10 mouse cellular contexts compared by ENCODE assay signal in the genomic region with DNA sequence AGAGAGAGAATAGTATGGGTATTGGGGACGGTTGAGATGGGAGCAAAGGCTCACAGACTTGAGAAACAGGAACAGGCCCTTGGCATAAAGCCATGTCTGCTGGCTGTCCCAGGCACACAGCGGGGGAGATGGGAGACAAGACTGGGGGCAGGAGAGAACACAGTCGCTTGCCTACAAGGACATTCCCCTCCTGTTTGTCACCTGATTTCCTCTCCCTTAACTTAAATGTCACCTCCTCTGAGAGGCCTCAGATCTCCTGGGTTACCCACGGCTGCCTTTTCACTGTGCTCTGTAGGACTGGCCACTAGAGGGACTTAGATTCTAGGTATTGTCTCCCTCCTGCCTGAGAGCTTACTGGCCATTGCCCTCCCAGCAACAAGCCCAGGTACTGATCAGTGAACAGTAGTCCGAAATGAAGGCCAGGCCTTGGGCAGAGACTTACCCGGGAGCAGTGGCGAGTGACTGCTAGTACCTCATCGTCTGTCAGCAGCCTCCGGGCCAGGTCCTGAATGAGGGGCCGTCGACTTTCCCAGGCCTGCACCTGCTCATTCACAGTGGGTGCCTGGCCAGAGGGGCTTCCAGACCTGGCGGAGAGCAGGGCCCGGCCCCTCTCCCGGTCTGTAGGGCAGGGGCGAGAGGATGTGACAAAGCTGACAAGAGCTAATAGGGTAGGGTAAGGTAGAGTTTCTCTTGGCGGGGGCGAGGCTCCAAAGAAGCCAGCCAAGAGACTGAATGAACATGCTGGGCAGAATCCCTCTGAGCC. TPM values are rescaled to one million over a fixed set of nuclear protein-coding genes. Genes with fewer than 3 reads are reported as not detected.
DNase-seq lines count a peak whose midpoint lies in the region; ATAC-seq and TF ChIP-seq lines count a peak whose summit lies in the region.
"Had no signal": no experiment of that assay in that cellular context is flagged by ENCODE, and none has a peak within 500 bp of the region (broad histone marks: within the 10 kb centered on the region; RNA-seq: fewer than 3 reads in every experiment).

No protein-coding gene starts in this region.

- 56% methylated on average over 17 of the region's 17 CpGs for WGBS in kidney, embryonic 16.5 days

- peaks cover 10% of the 10 kb centered on the region; the same call in 1 of the 2 replicates for H3K36me3 ChIP-seq in kidney, embryonic 16.5 days (ENCODE audit: insufficient read depth, low read length)
- H3K36me3 ChIP-seq in ES-E14 (ENCODE audit: control insufficient read depth, insufficient read depth, low read length, poor library complexity, severe bottlenecking), result no peaks in the 10 kb centered on the region
- H3K36me3 ChIP-seq: liver, embryonic 15.5 days; stomach, embryonic 15.5 days had no signal

- peak; percentile 49 for DNase-seq in adrenal gland, postnatal 10 days
- no peak for DNase-seq in adrenal gland, adult 18-20 months (ENCODE audit: low spot score in 2 of 2)
- no peak for DNase-seq in kidney, adult 11 months
- no peak for DNase-seq in ES-E14 (ENCODE audit: low read depth, low spot score)
- peak; percentile 63 for DNase-seq in induced T-regulatory cell, adult 2 months (ENCODE audit: low read depth)

- in situ Hi-C loops in ES-E14 (cut with MboI; ENCODE audit: low sequenced_read_pairs in 2 of 2, unreplicated experiment in 2 of 2), result no loop called here

- peak overlapping the region; percentile 31 for H3K9ac ChIP-seq in kidney, embryonic 16.5 days (replicated peaks; ENCODE audit: low read length)
- 0 out of 2 replicates have a peak overlapping the region, but pooled peaks have one; percentile 33 for H3K9ac ChIP-seq in ES-E14 (ENCODE audit: insufficient read depth, low read depth, low read length, poor library complexity, severe bottlenecking)
- H3K9ac ChIP-seq: liver, embryonic 15.5 days; stomach, embryonic 15.5 days had no signal

- peaks cover 24% of the 10 kb centered on the region for H3K4me1 ChIP-seq in kidney, embryonic 16.5 days (ENCODE audit: insufficient read depth, low read length)
- H3K4me1 ChIP-seq in ES-E14 (ENCODE audit: control insufficient read depth in 2 of 2, insufficient read depth in 2 of 2, low read length in 2 of 2, poor library complexity in 1 of 2), result peaks cover 2 to 30% of the 10 kb centered on the region in 2 experiments; a peak in 2 of 4 replicates

- no peak overlapping the region for H3K4me3 ChIP-seq in kidney, embryonic 16.5 days (ENCODE audit: low read length)
- H3K4me3 ChIP-seq in ES-E14 (ENCODE audit: insufficient read depth in 1 of 2, low read depth in 1 of 2, low read length in 2 of 2, poor library complexity in 1 of 2, severe bottlenecking in 1 of 2), result no peak overlapping the region; a peak in 1 of 4 replicates
- H3K4me3 ChIP-seq: liver, embryonic 15.5 days; stomach, embryonic 15.5 days had no signal

- no peaks in the 10 kb centered on the region for H3K9me3 ChIP-seq in kidney, embryonic 16.5 days (ENCODE audit: low read length)
- no peaks in the 10 kb centered on the region for H3K9me3 ChIP-seq in ES-E14 (ENCODE audit: control insufficient read depth, insufficient read depth, low read depth, low read length)
- H3K9me3 ChIP-seq: liver, embryonic 15.5 days; stomach, embryonic 15.5 days had no signal

- H3K27me3 ChIP-seq in kidney, embryonic 16.5 days (ENCODE audit: insufficient read depth, low read length), result no peaks in the 10 kb centered on the region
- H3K27me3 ChIP-seq: stomach, embryonic 15.5 days had no signal

- H3K27ac ChIP-seq in kidney, embryonic 16.5 days (ENCODE audit: low read length), result no peak overlapping the region
- no peak overlapping the region for H3K27ac ChIP-seq in ES-E14 (ENCODE audit: insufficient read depth, low read depth, low read length, poor library complexity, severe bottlenecking)
- H3K27ac ChIP-seq: liver, embryonic 15.5 days; stomach, embryonic 15.5 days had no signal

- H3K4me2 ChIP-seq in kidney, embryonic 16.5 days (replicated peaks; ENCODE audit: low read depth, low read length), result no peak overlapping the region
- H3K4me2 ChIP-seq: liver, embryonic 15.5 days; stomach, embryonic 15.5 days had no signal

- no peak for ATAC-seq in kidney, embryonic 16.5 days (ENCODE audit: low FRiP score, low TSS enrichment)
- ATAC-seq in monocyte, adult 5-6 weeks (replicated peaks; ENCODE audit: insufficient number of reproducible peaks, low FRiP score, low TSS enrichment, poor library complexity, severe bottlenecking), result no peak
- no peak for ATAC-seq in erythroblast, adult 5-6 weeks (replicated peaks; ENCODE audit: low FRiP score, poor library complexity, severe bottlenecking)

TF ChIP-seq in ES-E14, 5 proteins besides CTCF, POLR2A, EP300 and RAD21:
- no peak for TF ChIP-seq ZNF384 (IDR thresholded peaks at IDR 0.05; ENCODE audit: low read depth, low read length)
- no peak for TF ChIP-seq HCFC1 (IDR thresholded peaks at IDR 0.05; ENCODE audit: borderline replicate concordance, insufficient read depth, low read length)
- TF ChIP-seq CHD2 (IDR thresholded peaks at IDR 0.05; ENCODE audit: low read depth, low read length), result no peak
TF ChIP-seq in ES-E14: peak in this region for 0.

RNA-seq across cellular contexts. Expression of gene Pdzd7, which starts 12.8 kb away (rescaled TPM):
- under 1 TPM; 0.21 to 0.48 TPM for total RNA-seq in adrenal gland, postnatal 10 days (2021)
- total RNA-seq in adrenal gland, adult 18-20 months (2021), result under 1 TPM; 0.13 to 0.48 TPM
- polyA plus RNA-seq in kidney, embryonic 16.5 days (2015; fragmentation: Nextera tagmentation; extraction: Ambion mirVana), result 0.82 and 0.89 TPM in 2 replicates
- total RNA-seq in ES-E14 (2012; rRNA removed), result 0.45 and 1.5 TPM in 2 replicates
- total RNA-seq in monocyte, adult 5-6 weeks (2017), result not detected in 3 replicates
- total RNA-seq in erythroblast, adult 5-6 weeks (2015; ENCODE audit: low replicate concordance), result not detected in 2 replicates
- total RNA-seq in erythroblast, adult 5-6 weeks (2017; ENCODE audit: low replicate concordance), result 0.28 TPM in 1 of 2 replicates, not detected in the other
- polyA plus RNA-seq: liver, embryonic 15.5 days had no signal

RNA-seq across cellular contexts. Expression of gene Sfxn3, which starts 14.6 kb away (rescaled TPM):
- 10 to 100 TPM; 39.3 to 51.5 TPM for total RNA-seq in adrenal gland, postnatal 10 days (2021)
- total RNA-seq in adrenal gland, adult 18-20 months (2021), result 10 to 100 TPM; 50.1 to 51.8 TPM
- polyA plus RNA-seq in kidney, embryonic 16.5 days (2015; fragmentation: Nextera tagmentation; extraction: Ambion mirVana), result 25.6 and 27.4 TPM in 2 replicates
- 4.0 and 7.1 TPM in 2 replicates for total RNA-seq in ES-E14 (2012; rRNA removed)
- 19.7 to 41.4 TPM (median 22.3 TPM) in 3 replicates for total RNA-seq in monocyte, adult 5-6 weeks (2017)
- 9.4 and 16.7 TPM in 2 replicates for total RNA-seq in erythroblast, adult 5-6 weeks (2015; ENCODE audit: low replicate concordance)
- total RNA-seq in erythroblast, adult 5-6 weeks (2017; ENCODE audit: low replicate concordance), result 3.4 and 3.8 TPM in 2 replicates

RNA-seq across cellular contexts. Expression of gene Lzts2, which starts 18.5 kb away (rescaled TPM):
- total RNA-seq in adrenal gland, postnatal 10 days (2021), result 10 to 100 TPM; 63.1 to 77.8 TPM
- 10 to 100 TPM; 70.6 to 72.7 TPM for total RNA-seq in adrenal gland, adult 18-20 months (2021)
- polyA plus RNA-seq in kidney, embryonic 16.5 days (2015; fragmentation: Nextera tagmentation; extraction: Ambion mirVana), result 57.5 and 59.2 TPM in 2 replicates
- total RNA-seq in ES-E14 (2012; rRNA removed), result 30.6 and 31.9 TPM in 2 replicates
- 1.5 TPM in 1 of 3 replicates, not detected in the others for total RNA-seq in monocyte, adult 5-6 weeks (2017)
- total RNA-seq in erythroblast, adult 5-6 weeks (2015; ENCODE audit: low replicate concordance), result not detected in 2 replicates
- total RNA-seq in erythroblast, adult 5-6 weeks (2017; ENCODE audit: low replicate concordance), result 0.42 and 0.60 TPM in 2 replicates

RNA-seq across cellular contexts. Expression of gene Mrpl43, which starts 26.5 kb away (rescaled TPM):
- 10 to 100 TPM; 50.0 to 58.3 TPM for total RNA-seq in adrenal gland, postnatal 10 days (2021)
- 10 to 100 TPM; 45.2 to 48.3 TPM for total RNA-seq in adrenal gland, adult 18-20 months (2021)
- polyA plus RNA-seq in kidney, embryonic 16.5 days (2015; fragmentation: Nextera tagmentation; extraction: Ambion mirVana), result 69.5 and 72.8 TPM in 2 replicates
- 50.0 and 62.7 TPM in 2 replicates for total RNA-seq in ES-E14 (2012; rRNA removed)
- 32.9 to 51.9 TPM (median 38.9 TPM) in 3 replicates for total RNA-seq in monocyte, adult 5-6 weeks (2017)
- total RNA-seq in erythroblast, adult 5-6 weeks (2015; ENCODE audit: low replicate concordance), result 9.2 and 14.0 TPM in 2 replicates
- total RNA-seq in erythroblast, adult 5-6 weeks (2017; ENCODE audit: low replicate concordance), result 8.0 and 11.6 TPM in 2 replicates

RNA-seq across cellular contexts. Expression of gene Twnk, which starts 27.3 kb away (rescaled TPM):
- total RNA-seq in adrenal gland, postnatal 10 days (2021), result 10 to 100 TPM; 26.2 to 29.5 TPM
- total RNA-seq in adrenal gland, adult 18-20 months (2021), result 10 to 100 TPM; 24.7 to 30.5 TPM
- polyA plus RNA-seq in kidney, embryonic 16.5 days (2015; fragmentation: Nextera tagmentation; extraction: Ambion mirVana), result 28.4 and 31.5 TPM in 2 replicates
- 27.2 and 28.5 TPM in 2 replicates for total RNA-seq in ES-E14 (2012; rRNA removed)
- total RNA-seq in monocyte, adult 5-6 weeks (2017), result 6.8 to 11.9 TPM (median 8.7 TPM) in 3 replicates
- total RNA-seq in erythroblast, adult 5-6 weeks (2015; ENCODE audit: low replicate concordance), result 0.84 and 3.5 TPM in 2 replicates
- total RNA-seq in erythroblast, adult 5-6 weeks (2017; ENCODE audit: low replicate concordance), result 1.9 and 5.2 TPM in 2 replicates

Comparison
In these comparisons a context has a peak if more than half of its experiments do, and no peak if none do; other contexts are left out.
1. DNase-seq: peak in adrenal gland, postnatal 10 days (single experiment) and induced T-regulatory cell, adult 2 months (single experiment); none in adrenal gland, adult 18-20 months (0 of 2), kidney, adult 11 months (single experiment) and ES-E14 (single experiment).
2. RNA of gene Lzts2, which starts 18.5 kb away (total RNA-seq): 63.1 to 77.8 TPM in adrenal gland, postnatal 10 days, 70.6 to 72.7 TPM in adrenal gland, adult 18-20 months and 30.6 to 31.9 TPM in ES-E14; 0.42 to 0.60 TPM in erythroblast, adult 5-6 weeks and 1.5 TPM in monocyte, adult 5-6 weeks; every median in the first group is over 10 times any median in the second.